Mouse (Mus musculus) neural tube, embryonic 12.5 days (tissue): ENCODE results near the gene Asap2. TPM values are rescaled to one million over a fixed set of nuclear protein-coding genes. Genes with fewer than 3 reads are reported as not detected.

ENCODE experiments used
- ATAC-seq: fragments of 200-750 bp; cut with Nextera tagmentation; 2 replicates; pipeline ENCODE4 v1.8.0; 2017; ENCODE audit warnings: low read depth, mild to moderate bottlenecking, moderate TSS enrichment, moderate library complexity; ENCODE audit not compliant: low FRiP score
- H3K27ac ChIP-seq: fragments of 300-500 bp; sonication (generic); 2 replicates; pipeline ENCODE4 v1.5.1; 2016
- H3K27me3 ChIP-seq: fragments of 300-500 bp; sonication (generic); replicated peaks from 2 replicates; pipeline ENCODE4 v1.6.1; 2016; ENCODE audit warnings: mild to moderate bottlenecking
- H3K36me3 ChIP-seq: fragments of 300-500 bp; sonication (generic); 2 replicates; pipeline ENCODE4 v1.6.1; 2016; ENCODE audit warnings: mild to moderate bottlenecking
- H3K4me1 ChIP-seq: fragments of 300-500 bp; sonication (generic); 2 replicates; pipeline ENCODE4 v1.6.1; 2016
- H3K4me2 ChIP-seq: fragments of 300-500 bp; sonication (generic); replicated peaks from 2 replicates; pipeline ENCODE4 v1.6.1; 2016; ENCODE audit warnings: mild to moderate bottlenecking
- H3K4me3 ChIP-seq: fragments of 300-500 bp; sonication (generic); 2 replicates; pipeline ENCODE4 v1.5.1; 2016
- H3K9ac ChIP-seq: fragments of 300-500 bp; sonication (generic); 2 replicates; pipeline ENCODE4 v1.6.1; 2016; ENCODE audit warnings: mild to moderate bottlenecking
- H3K9me3 ChIP-seq: fragments of 300-500 bp; sonication (generic); 2 replicates; pipeline ENCODE4 v1.6.1; 2016; ENCODE audit warnings: mild to moderate bottlenecking
- WGBS: fragments of 180-500 bp; shearing (Covaris S2); methylation state at CpG from one replicate; pipeline ENCODE4 v1.1.7; 2016; 5-methylcytosine and 5-hydroxymethylcytosine counted together
- polyA plus RNA-seq: library from polyadenylated mRNA; unstranded; fragments of >200 nt; fragmentation: Nextera tagmentation; extraction: Ambion mirVana; gene quantifications from 2 replicates; pipeline ENCODE4 v1.2.1, GENCODE M21; 2016

The Asap2 gene
- polyA plus RNA-seq, 1 experiment from 2014 or later: 16.6 TPM

DNA sequence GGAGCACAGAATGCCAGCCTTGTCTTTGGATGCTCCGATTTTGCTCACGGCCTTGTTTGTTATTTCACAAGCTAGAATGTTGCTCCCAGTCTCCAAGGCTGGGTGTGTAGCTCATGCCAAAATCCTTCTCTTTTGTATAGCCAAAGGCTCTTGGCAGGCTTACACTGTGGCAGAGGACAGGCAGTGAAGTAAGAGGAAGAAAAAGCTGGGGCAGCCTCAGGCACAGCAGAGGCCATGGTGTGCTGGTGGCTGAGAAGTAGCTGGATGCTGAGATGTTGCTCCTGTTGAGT, 146.1 kb downstream of the Asap2 start:
- H3K4me1 ChIP-seq: peaks cover 59% of the 10 kb centered on the region
- no peak for ATAC-seq
- 92% methylated on average over 2 of the region's 2 CpGs for WGBS

GRCm38 (mm10) chr12:21139560-21139959, 149.3 kb downstream of the Asap2 start:
- 32% methylated on average over 4 of the region's 4 CpGs for WGBS
- Histone ChIP-seq H3K27ac (no peak overlapping the region), H3K9me3 (no peaks in the 10 kb centered on the region), H3K4me1 (peaks cover 33% of the 10 kb centered on the region), H3K27me3 (no peaks in the 10 kb centered on the region), H3K4me2 (no peak overlapping the region), H3K9ac (no peak overlapping the region), H3K4me3 (no peak overlapping the region), H3K36me3 (no peaks in the 10 kb centered on the region)
- ATAC-seq: no peak

More for the DNA sequence above, 146.1 kb downstream of the Asap2 start:
- H3K4me2 ChIP-seq: no peak overlapping the region
- no peaks in the 10 kb centered on the region for H3K9me3 ChIP-seq
- H3K9ac ChIP-seq: no peak overlapping the region
- H3K27me3 ChIP-seq: no peaks in the 10 kb centered on the region
- H3K36me3 ChIP-seq: no peaks in the 10 kb centered on the region
- no peak overlapping the region for H3K27ac ChIP-seq
- no peak overlapping the region for H3K4me3 ChIP-seq

DNA sequence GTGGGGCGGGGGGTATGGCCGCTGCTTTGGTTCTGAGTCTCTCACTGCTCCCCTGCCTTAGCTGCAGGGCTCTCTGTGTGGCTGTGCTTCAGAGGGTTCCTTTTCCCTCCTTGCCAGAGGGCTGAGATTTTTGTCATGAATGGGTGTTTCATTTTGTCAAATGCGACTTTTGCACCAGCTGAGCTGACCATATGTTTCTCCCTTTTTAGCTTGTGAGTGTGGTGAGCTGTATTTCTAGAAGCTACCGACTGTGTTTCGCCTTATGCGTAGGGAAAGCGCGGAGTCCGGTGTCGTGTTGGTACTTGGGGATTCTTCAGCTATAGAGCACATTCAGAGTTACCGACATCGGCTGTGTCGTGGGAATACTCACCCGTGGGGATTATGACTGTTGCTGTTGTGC, 149.9 kb downstream of the Asap2 start:
- no peak overlapping the region for H3K27ac ChIP-seq

DNA sequence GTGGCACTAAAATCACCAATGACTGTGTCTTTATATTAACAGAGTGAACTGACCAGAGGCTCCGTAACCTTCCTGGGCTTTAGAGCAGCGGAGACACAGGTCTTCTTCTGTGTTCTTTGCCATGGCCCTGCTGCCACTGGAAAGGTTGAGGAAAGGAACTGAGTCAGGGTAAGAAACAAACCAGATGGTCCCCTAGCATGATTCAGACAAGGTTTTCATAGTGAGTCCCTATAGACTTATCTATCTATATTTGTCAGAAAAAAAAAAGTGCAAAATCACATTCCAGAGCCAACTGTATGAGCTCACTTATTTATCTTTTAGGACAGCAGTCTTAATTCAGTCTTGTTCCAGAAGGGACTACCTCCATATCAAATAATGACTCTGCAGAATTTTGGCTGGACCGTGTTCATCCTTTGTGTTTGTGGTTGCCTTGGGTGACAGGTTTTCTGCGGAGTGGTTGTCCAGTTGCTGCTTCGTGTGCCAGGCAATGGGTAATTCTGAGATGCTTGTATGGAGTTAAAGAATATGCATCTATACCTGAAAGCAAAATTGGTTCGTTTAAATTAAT, 150.6 kb downstream of the Asap2 start:
- Histone ChIP-seq H3K27me3 (no peaks in the 10 kb centered on the region), H3K27ac (no peak overlapping the region), H3K9me3 (no peaks in the 10 kb centered on the region), H3K9ac (no peak overlapping the region), H3K4me2 (no peak overlapping the region), H3K36me3 (no peaks in the 10 kb centered on the region), H3K4me3 (no peak overlapping the region), H3K4me1 (peaks cover 27% of the 10 kb centered on the region)
- no peak for ATAC-seq
- 92% methylated on average over 6 of the region's 6 CpGs for WGBS

More for the DNA sequence above, 149.9 kb downstream of the Asap2 start:
- H3K4me2 ChIP-seq: no peak overlapping the region
- H3K9ac ChIP-seq: no peak overlapping the region
- no peaks in the 10 kb centered on the region for H3K9me3 ChIP-seq
- peaks cover 31% of the 10 kb centered on the region for H3K4me1 ChIP-seq
- ATAC-seq: no peak
- no peak overlapping the region for H3K4me3 ChIP-seq
- no peaks in the 10 kb centered on the region for H3K36me3 ChIP-seq
- 86% methylated on average over 14 of the region's 14 CpGs for WGBS
- H3K27me3 ChIP-seq: no peaks in the 10 kb centered on the region

GRCm38 (mm10) chr12:21141691-21142300, 151.5 kb downstream of the Asap2 start:
- ATAC-seq: no peak
- H3K27me3 ChIP-seq: no peaks in the 10 kb centered on the region
- no peak overlapping the region for H3K27ac ChIP-seq
- H3K4me1 ChIP-seq: peaks cover 26% of the 10 kb centered on the region
- no peaks in the 10 kb centered on the region for H3K9me3 ChIP-seq
- no peak overlapping the region for H3K4me2 ChIP-seq
- 84% methylated on average over 5 of the region's 5 CpGs for WGBS
- H3K9ac ChIP-seq: no peak overlapping the region
- H3K36me3 ChIP-seq: no peaks in the 10 kb centered on the region
- H3K4me3 ChIP-seq: no peak overlapping the region

GRCm38 (mm10) chr12:21142489-21143254, 152.4 kb downstream of the Asap2 start:
- Histone ChIP-seq H3K9me3 (no peaks in the 10 kb centered on the region), H3K4me3 (no peak overlapping the region), H3K9ac (no peak overlapping the region), H3K27ac (no peak overlapping the region), H3K4me2 (no peak overlapping the region), H3K4me1 (peaks cover 26% of the 10 kb centered on the region), H3K27me3 (no peaks in the 10 kb centered on the region), H3K36me3 (no peaks in the 10 kb centered on the region)
- ATAC-seq: no peak
- WGBS: 69% methylated on average over 9 of the region's 9 CpGs

DNA sequence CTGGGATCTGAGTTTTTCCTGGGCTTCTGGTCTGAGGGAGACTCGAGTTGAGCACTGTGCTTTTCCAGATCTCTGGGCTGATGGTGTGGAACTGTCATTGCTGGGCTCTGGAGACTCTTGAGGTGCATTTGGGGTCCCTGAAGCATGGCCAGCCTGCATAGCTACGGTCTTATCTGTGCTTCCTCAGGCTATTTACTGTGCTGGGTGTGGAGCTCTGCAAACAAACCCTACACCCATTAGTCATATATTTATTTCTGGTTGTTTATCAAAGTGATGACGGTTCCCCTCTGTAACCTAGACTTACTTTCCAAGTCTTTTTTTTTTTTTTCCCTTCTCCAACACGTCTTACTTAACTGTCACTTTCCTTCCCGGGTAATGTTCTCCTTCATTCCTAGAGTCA, 154.3 kb downstream of the Asap2 start:
- no peak overlapping the region for H3K27ac ChIP-seq
- H3K27me3 ChIP-seq: no peaks in the 10 kb centered on the region
- ATAC-seq: no peak
- no peak overlapping the region for H3K4me2 ChIP-seq
- no peak overlapping the region for H3K4me3 ChIP-seq
- H3K4me1 ChIP-seq: peaks cover 15% of the 10 kb centered on the region
- H3K9ac ChIP-seq: no peak overlapping the region
- H3K9me3 ChIP-seq: no peaks in the 10 kb centered on the region
- 89% methylated on average over 5 of the region's 5 CpGs for WGBS
- no peaks in the 10 kb centered on the region for H3K36me3 ChIP-seq

GRCm38 (mm10) chr12:21145050-21145449, 154.8 kb downstream of the Asap2 start:
- peaks cover 10% of the 10 kb centered on the region for H3K4me1 ChIP-seq
- H3K4me2 ChIP-seq: no peak overlapping the region
- H3K4me3 ChIP-seq: no peak overlapping the region
- H3K27ac ChIP-seq: no peak overlapping the region
- no peaks in the 10 kb centered on the region for H3K27me3 ChIP-seq
- no peaks in the 10 kb centered on the region for H3K9me3 ChIP-seq
- no peaks in the 10 kb centered on the region for H3K36me3 ChIP-seq
- 93% methylated on average over 5 of the region's 5 CpGs for WGBS
- no peak overlapping the region for H3K9ac ChIP-seq
- ATAC-seq: no peak

DNA sequence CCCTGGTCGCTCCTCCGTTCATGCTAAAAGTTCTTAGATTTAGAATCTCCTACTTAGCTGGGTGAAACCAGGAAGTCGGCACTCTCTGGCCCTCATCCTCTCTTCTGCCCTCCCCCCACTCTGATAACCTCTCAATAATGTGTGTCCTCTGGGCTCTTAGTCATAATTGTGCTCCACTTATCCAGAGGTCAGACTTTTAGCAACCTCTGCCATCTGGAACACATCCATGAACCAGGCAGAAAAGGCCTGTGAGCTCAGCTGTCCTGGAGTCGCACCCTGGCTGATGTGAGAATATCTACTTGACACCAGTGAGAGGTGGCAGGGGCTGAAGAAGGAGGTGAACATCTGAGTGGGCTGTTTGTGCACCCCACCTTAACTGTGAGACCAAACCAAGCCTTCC, 156.6 kb downstream of the Asap2 start:
- Histone ChIP-seq H3K4me1 (0 out of 2 replicates have a peak, but pooled peaks cover 4% of the 10 kb centered on the region), H3K9ac (no peak overlapping the region), H3K27ac (no peak overlapping the region), H3K4me3 (no peak overlapping the region), H3K36me3 (no peaks in the 10 kb centered on the region), H3K9me3 (no peaks in the 10 kb centered on the region), H3K4me2 (no peak overlapping the region), H3K27me3 (no peaks in the 10 kb centered on the region)
- WGBS: 79% methylated on average over 4 of the region's 4 CpGs
- ATAC-seq: no peak

- H3K27me3 ChIP-seq: no peaks in the 10 kb centered on the region
- H3K4me1 ChIP-seq: peaks cover 11% of the 10 kb centered on the region
- H3K4me2 ChIP-seq: no peak overlapping the region
- no peaks in the 10 kb centered on the region for H3K36me3 ChIP-seq
- ATAC-seq: no peak
- no peaks in the 10 kb centered on the region for H3K9me3 ChIP-seq
- H3K9ac ChIP-seq: no peak overlapping the region
- H3K27ac ChIP-seq: no peak overlapping the region
- no peak overlapping the region for H3K4me3 ChIP-seq
- WGBS: 83% methylated on average over 8 of the region's 8 CpGs
Measured at GRCm38 (mm10) chr12:21153279-21153707, 163.0 kb downstream of the Asap2 start.

GRCm38 (mm10) chr12:21155062-21155461, 164.8 kb downstream of the Asap2 start:
- 79% methylated on average over 4 of the region's 4 CpGs for WGBS
- no peak overlapping the region for H3K4me3 ChIP-seq
- H3K4me2 ChIP-seq: no peak overlapping the region
- H3K9ac ChIP-seq: no peak overlapping the region
- no peaks in the 10 kb centered on the region for H3K36me3 ChIP-seq
- no peak for ATAC-seq
- no peak overlapping the region for H3K27ac ChIP-seq
- H3K4me1 ChIP-seq: peaks cover 24% of the 10 kb centered on the region
- no peaks in the 10 kb centered on the region for H3K9me3 ChIP-seq
- H3K27me3 ChIP-seq: no peaks in the 10 kb centered on the region

DNA sequence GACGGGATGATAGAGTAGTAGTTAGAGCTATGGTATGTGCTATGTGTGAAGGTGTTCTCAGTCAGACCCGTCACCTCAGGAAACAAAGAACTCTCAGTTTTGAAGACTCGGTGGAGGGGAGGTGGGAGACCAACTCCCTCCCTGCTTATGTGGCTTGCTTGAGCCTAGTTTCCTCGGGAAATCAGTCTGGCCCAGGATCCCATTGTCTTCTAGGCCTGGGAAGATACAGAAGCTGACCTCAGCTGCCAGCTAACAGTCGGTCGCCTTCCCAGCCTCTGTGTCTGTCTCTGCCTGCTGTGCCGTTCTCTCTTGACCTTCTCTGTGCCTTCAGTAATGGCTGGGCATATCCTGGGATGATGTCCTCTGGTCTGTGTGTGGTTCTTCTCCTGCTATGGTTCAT, 169.0 kb downstream of the Asap2 start:
- Histone ChIP-seq H3K36me3 (no peaks in the 10 kb centered on the region), H3K27me3 (no peaks in the 10 kb centered on the region), H3K9me3 (no peaks in the 10 kb centered on the region), H3K4me1 (peaks cover 18% of the 10 kb centered on the region), H3K4me2 (no peak overlapping the region), H3K4me3 (no peak overlapping the region), H3K9ac (no peak overlapping the region), H3K27ac (no peak overlapping the region)
- 59% methylated on average over 7 of the region's 7 CpGs for WGBS
- no peak for ATAC-seq
